Mouse (Mus musculus) mature B cell (primary cell): ENCODE measurements around the gene 6430628N08Rik.

ENCODE experiments used
- in situ Hi-C: fragments of 300-500 bp; cut with MboI; formaldehyde crosslinking; loops from 2 replicates; pipeline ENCODE4 v1.14.3; 2019

6430628N08Rik gene

DNA sequence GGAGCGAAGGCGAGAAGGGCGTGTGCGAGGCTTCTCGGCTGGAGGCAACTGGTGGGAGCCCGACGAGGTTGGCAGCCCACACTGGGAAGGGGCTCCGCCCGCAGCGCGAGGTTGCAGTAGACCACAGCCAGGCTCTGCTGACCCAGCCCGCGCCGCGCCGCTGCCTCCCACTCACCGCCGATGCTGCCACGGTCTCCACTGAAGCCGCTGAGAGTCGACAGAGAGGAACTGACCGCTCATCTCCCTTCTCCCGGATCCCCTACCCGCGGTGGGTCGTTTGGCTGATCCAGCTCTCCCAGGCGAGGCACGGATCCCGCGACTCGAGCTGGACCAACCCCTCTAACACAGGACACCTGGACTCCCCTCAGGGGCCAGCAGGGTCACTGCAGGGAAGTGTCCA lies at the start of gene 6430628N08Rik:
Gene 6430628N08Rik (plus strand): TSS at position 113 of the 400 bp plus-strand sequence.
- in situ Hi-C loops, result no loop called here

- in situ Hi-C loops, result no loop called here
These were observed 49.6 kb upstream of the 6430628N08Rik start for GRCm38 (mm10) chr4:115840842-115841241.

DNA sequence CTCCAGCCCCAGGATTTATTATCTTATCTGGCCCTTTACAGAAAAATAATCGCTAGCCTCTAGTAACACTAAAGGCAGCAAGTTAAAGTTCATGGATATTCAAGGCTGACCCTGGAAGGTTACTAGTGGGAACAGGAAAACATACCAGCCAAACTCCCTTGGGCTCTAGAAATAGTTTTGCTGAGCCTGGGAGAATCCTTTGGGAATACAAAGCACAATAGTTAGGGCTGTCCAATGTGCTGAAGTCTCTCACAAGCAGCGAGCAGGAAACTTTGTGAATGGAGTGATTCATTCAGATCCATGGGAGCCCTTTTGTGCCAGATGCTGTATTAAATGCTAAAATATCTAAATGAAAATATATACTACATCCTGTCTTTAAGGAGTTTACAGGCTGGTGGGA lies 43.8 kb upstream of the 6430628N08Rik start:
- in situ Hi-C loops, result no loop called here

DNA sequence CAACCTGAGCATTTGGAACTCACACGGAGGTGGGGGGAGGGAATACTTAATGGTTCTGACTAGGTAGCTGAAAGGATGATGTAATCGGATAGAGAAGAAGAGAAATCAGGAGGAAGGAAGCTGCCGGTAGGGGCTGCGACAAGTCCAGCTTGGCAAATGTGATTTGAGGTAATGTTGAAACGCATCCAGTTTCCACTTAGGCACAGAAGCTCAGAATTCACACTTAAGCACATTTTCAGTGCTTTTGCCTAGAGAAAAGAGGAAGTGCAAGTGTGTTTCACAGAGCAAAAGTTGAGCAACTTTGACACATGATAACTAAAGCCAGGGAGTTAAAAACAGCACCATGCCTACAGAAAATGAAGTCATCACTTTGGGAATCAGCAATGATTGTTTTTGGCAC lies 43.1 kb upstream of the 6430628N08Rik start:
- in situ Hi-C loops, result no loop called here

GRCm38 (mm10) chr4:115848083-115848482 lies 42.4 kb upstream of the 6430628N08Rik start:
- in situ Hi-C loops, result no loop called here

GRCm38 (mm10) chr4:115848990-115849677 lies 41.3 kb upstream of the 6430628N08Rik start:
- in situ Hi-C loops, result no loop called here

DNA sequence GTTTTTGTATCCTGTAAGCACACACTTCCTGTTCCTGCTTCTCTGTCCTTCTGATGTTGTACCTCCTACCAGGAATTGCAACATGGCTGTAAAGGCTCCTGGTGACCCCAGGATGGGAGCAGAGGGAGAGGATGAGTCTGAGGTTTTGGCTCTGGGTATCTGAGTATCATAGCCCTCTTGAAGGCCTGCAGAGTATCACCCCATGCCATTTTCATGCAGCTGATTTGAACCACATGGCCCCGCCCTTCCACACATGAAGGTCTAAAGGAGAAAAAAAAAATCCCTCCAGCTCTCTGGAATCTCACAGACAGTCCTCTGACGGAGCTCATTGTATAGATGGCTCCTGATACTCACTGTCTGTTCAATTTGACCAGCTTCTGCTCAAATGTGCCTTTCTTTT lies 40.4 kb upstream of the 6430628N08Rik start:
- in situ Hi-C loops, result no loop called here

DNA sequence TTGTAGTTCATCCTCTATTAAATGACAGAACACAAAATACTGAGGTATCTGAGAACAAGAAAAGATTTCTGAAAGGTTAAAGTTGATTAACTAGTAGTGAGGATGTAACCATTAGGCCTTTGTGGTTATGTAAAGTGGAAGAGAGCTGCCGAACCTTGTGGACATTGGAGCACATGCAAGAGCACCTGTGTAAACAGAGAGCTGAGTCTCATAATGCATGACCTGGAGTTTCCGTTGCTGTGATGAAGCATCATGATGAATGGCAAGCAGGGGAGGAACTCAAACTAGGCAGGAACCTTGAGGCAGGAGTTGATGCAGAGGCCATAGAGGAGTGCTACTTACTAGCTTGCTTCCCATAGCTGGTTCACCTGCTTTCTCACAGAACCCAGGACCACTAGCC lies 39.8 kb upstream of the 6430628N08Rik start:
- in situ Hi-C loops, result no loop called here

- in situ Hi-C loops, result no loop called here
These were observed 38.9 kb upstream of the 6430628N08Rik start for GRCm38 (mm10) chr4:115851569-115851968.

GRCm38 (mm10) chr4:115855100-115855499 lies 35.4 kb upstream of the 6430628N08Rik start:
- in situ Hi-C loops, result no loop called here

DNA sequence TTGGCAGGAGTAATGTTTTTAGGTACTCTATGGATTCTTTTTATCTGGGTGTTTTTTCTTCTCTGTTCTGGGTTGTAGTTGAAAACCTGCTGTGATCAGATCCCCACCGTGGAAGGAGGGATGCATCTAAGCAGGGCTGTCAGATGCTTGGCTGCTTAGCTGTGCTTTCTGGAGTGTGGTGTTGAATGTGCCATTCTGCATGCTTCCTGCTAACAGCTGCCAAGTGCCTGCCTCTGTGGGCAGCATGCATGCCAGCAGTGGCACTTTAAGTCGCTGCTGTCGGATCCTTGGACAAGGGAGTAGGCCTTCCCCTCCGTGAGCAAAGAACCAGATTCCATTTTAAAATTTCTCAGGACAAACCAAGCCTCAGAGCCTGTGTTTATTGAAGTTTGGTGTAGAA lies 34.9 kb upstream of the 6430628N08Rik start:
- in situ Hi-C loops, result no loop called here

- in situ Hi-C loops, result no loop called here
These were observed 34.2 kb upstream of the 6430628N08Rik start for GRCm38 (mm10) chr4:115856282-115856681.

- in situ Hi-C loops, result no loop called here
These were observed 33.1 kb upstream of the 6430628N08Rik start for GRCm38 (mm10) chr4:115857293-115857883.

- in situ Hi-C loops, result no loop called here
These were observed 27.1 kb upstream of the 6430628N08Rik start for GRCm38 (mm10) chr4:115863352-115863751.

GRCm38 (mm10) chr4:115863880-115864279 lies 26.6 kb upstream of the 6430628N08Rik start:
- in situ Hi-C loops, result no loop called here

DNA sequence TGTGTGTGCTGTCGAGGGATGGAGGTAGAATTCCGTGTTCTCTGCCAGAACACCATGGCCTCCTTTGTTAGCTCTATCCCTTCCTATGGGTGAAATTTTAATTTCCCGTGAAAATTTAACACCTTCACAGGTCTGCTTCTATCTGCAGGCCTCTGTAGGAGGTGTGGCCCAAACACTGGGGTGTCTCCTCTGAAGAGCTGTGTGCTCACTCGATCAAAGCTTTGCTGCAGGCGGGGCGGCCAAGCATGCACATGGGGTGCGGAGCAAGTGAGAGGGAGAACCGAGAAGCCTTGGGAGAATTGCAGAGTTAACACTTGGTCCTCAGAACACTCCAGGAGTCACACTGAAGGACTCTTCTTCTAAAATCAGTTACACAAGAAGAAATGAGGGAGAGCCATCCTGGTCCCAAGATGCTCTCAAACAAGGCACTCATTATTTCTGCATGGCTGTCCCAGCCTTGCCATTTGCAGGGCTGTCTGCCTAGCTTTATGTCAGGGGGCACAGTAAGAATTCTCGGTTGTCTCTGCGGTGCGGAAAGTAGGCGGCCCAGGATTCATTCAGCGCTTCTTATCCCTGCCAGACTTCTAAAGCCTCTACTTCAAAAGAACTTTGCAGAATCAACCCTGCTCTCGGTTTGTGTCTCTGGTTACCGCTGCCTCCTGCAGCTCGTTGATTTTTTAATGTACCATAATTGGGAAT lies 20.8 kb upstream of the 6430628N08Rik start:
- in situ Hi-C loops, result no loop called here

DNA sequence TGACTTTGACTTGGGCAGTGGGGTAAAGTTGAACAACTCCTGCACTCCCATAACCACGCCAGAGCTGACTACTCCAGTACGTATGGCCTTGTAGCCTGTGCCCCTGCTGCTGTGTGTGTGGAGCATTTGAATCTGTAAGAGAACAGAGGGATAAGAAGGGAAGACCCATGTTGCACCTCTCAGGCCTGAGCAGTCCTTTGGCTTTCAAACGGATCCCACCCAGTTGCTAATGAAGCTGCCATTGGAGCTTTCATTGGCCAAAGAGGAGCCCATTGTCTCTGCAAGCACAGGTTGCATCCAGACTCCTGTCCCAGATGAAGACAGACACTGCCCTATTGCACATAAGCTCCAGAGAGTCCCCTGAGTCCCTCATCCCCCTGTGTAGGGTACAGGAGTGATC lies 17.2 kb upstream of the 6430628N08Rik start:
- in situ Hi-C loops, result no loop called here

DNA sequence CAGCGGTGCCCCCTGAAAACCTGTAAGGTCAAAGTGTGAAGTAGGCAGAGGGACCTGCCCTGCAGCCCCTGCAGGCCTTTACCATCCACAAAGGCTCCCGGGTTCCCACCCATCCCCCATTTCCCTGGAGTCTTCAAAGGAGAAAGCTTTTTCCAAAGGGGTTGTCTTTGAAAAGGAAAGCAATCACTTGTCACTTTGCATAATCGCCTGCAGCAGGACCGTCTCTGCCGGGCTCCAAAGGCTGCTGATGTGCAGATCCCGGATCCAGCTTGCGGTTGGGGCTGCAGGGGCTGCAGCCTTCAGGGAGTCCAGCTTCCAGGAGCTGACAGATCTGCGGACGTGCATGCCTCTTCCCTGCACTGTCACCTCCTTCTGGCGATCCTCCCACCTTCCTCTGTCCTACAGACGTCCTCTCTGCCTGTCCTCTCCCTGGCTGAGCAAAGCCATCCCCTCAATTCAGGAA lies 12.2 kb upstream of the 6430628N08Rik start:
- in situ Hi-C loops, result no loop called here

- in situ Hi-C loops, result no loop called here
These were observed 11.6 kb upstream of the 6430628N08Rik start for GRCm38 (mm10) chr4:115878828-115879227.

DNA sequence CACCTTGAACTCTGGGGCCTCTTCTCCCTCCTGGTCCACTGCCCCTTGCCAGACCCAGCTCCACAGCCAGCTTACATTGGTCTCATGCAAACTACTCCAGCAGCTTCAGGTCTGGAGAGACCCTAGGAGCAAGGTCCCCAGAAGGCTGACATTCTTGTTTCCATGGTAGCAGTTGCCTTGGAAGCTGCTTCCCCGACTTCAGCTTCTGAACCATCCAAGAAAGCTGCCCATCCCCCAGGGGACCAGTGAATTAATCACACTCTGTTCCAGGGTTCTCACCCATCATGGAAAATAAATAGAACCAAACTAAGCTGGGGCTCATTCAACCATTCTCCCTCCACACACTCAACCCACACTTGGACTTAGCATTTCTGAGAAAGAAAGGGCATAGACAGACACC lies 9.3 kb upstream of the 6430628N08Rik start:
- in situ Hi-C loops, result no loop called here

DNA sequence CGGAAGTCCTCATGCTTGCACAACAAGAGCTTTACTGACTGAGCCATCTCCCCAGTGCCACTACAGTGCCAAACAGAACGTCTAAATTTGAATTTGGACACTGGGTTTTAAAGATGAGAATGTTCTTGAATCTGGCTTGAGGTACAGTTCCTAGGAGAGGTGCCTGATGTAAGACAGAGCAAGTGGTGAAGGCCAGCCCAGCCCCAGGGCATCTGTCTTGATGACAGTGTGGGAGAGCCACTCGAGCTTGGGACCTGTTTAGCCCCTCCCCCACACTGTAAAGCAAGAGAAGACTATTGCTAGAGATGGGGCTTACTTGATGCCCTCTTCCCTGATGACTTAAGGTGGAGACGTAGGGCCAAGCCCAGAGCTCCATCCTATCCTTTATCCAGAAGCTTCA lies 8.3 kb upstream of the 6430628N08Rik start:
- in situ Hi-C loops, result no loop called here

GRCm38 (mm10) chr4:115884022-115884421 lies 6.4 kb upstream of the 6430628N08Rik start, which contains the start of gene Kncn:
Gene Kncn (plus strand): TSS chr4:115884400.
- in situ Hi-C loops, result no loop called here

GRCm38 (mm10) chr4:115885846-115886245 lies 4.6 kb upstream of the 6430628N08Rik start:
- in situ Hi-C loops, result no loop called here
